Mouse (Mus musculus) hindbrain, embryonic 11.5 days (tissue): ENCODE results near the gene Fbxl3. TPM values are rescaled to one million over a fixed set of nuclear protein-coding genes. Genes with fewer than 3 reads are reported as not detected.
A peak's percentile ranks its signal among the peaks of the same experiment; 100 is the strongest.

Source experiments
- ATAC-seq: fragments of 200-750 bp; cut with Nextera tagmentation; 2 replicates; pipeline ENCODE4 v1.8.0; 2017; ENCODE audit warnings: mild to moderate bottlenecking, moderate TSS enrichment, moderate library complexity; ENCODE audit not compliant: low FRiP score
- DNase-seq: peaks from one replicate; pipeline ENCODE4 v3.0.0-alpha.2; 2015; ENCODE audit warnings: low spot score
- H3K27ac ChIP-seq: fragments of 300-500 bp; sonication (generic); 2 replicates; pipeline ENCODE4 v1.5.1; 2014; ENCODE audit warnings: mild to moderate bottlenecking, low read depth, low read length
- H3K27me3 ChIP-seq: fragments of 300-500 bp; sonication (generic); 2 replicates; pipeline ENCODE4 v1.6.1; 2014; ENCODE audit warnings: mild to moderate bottlenecking, low read length, moderate library complexity, mixed read lengths; ENCODE audit not compliant: control insufficient read depth, insufficient read depth
- H3K36me3 ChIP-seq: fragments of 300-500 bp; sonication (generic); 2 replicates; pipeline ENCODE4 v1.6.1; 2014; ENCODE audit warnings: mild to moderate bottlenecking, low read length, moderate library complexity, mixed read lengths; ENCODE audit not compliant: control insufficient read depth, insufficient read depth
- H3K4me1 ChIP-seq: fragments of 300-500 bp; sonication (generic); replicated peaks from 2 replicates; pipeline ENCODE4 v1.6.1; 2014; ENCODE audit warnings: low read length, mixed read lengths; ENCODE audit not compliant: control insufficient read depth, insufficient read depth
- H3K4me2 ChIP-seq: fragments of 300-500 bp; sonication (generic); replicated peaks from 2 replicates; pipeline ENCODE4 v1.6.1; 2014; ENCODE audit warnings: mild to moderate bottlenecking, low read depth, low read length
- H3K4me3 ChIP-seq: fragments of 300-500 bp; sonication (generic); 2 replicates; pipeline ENCODE4 v1.5.1; 2014; ENCODE audit warnings: low read depth, low read length
- H3K9ac ChIP-seq: fragments of 300-500 bp; sonication (generic); 2 replicates; pipeline ENCODE4 v1.6.1; 2014; ENCODE audit warnings: low read depth, low read length
- H3K9me3 ChIP-seq: fragments of 300-500 bp; sonication (generic); 2 replicates; pipeline ENCODE4 v1.6.1; 2016; ENCODE audit warnings: low read length; ENCODE audit not compliant: control insufficient read depth
- WGBS: fragments of 180-500 bp; shearing (Covaris S2); extraction: QIAGEN DNeasy Blood & Tissue Kit; methylation state at CpG from one replicate; pipeline ENCODE4 v1.1.7; 2014; 5-methylcytosine and 5-hydroxymethylcytosine counted together
- polyA plus RNA-seq: library from polyadenylated mRNA; unstranded; fragments of >200 nt; fragmentation: Nextera tagmentation; extraction: Ambion mirVana; gene quantifications from 2 replicates; pipeline ENCODE4 v1.2.1, GENCODE M21; 2014

Gene Fbxl3
- 25.7 and 30.9 TPM in 2 replicates for polyA plus RNA-seq

- no peaks in the 10 kb centered on the region for H3K9me3 ChIP-seq
- WGBS, result under 1% methylated on average over 75 of the region's 88 CpGs
- H3K27me3 ChIP-seq, result no peaks in the 10 kb centered on the region
- peak within 1 kb of the TSS; percentile 99 for H3K27ac ChIP-seq
- H3K4me3 ChIP-seq, result peak within 1 kb of the TSS; percentile 94
- ATAC-seq (peak; percentile 91), DNase-seq (peak; percentile 94)
- no peaks in the 10 kb centered on the region for H3K4me1 ChIP-seq
- no peaks in the 10 kb centered on the region for H3K36me3 ChIP-seq
- H3K4me2 ChIP-seq, result peak within 1 kb of the TSS; percentile 55
- peak within 1 kb of the TSS; percentile 100 for H3K9ac ChIP-seq
These were observed at the start of gene Fbxl3 for GRCm38 (mm10) chr14:103099238-103099933. Fbxl3 (minus strand) TSS chr14:103099566.

GRCm38 (mm10) chr14:103131991-103132390 lies 32.6 kb upstream of the Fbxl3 start:
- no peaks in the 10 kb centered on the region for H3K27me3 ChIP-seq
- no peaks in the 10 kb centered on the region for H3K9me3 ChIP-seq
- no peak overlapping the region for H3K9ac ChIP-seq
- WGBS, result 87% methylated on average over 2 of the region's 2 CpGs
- H3K36me3 ChIP-seq, result peaks cover 11% of the 10 kb centered on the region
- no peak overlapping the region for H3K4me2 ChIP-seq
- no peak overlapping the region for H3K27ac ChIP-seq
- DNase-seq (peak; percentile 41), ATAC-seq (no peak)
- H3K4me3 ChIP-seq, result no peak overlapping the region
- H3K4me1 ChIP-seq, result no peaks in the 10 kb centered on the region

DNA sequence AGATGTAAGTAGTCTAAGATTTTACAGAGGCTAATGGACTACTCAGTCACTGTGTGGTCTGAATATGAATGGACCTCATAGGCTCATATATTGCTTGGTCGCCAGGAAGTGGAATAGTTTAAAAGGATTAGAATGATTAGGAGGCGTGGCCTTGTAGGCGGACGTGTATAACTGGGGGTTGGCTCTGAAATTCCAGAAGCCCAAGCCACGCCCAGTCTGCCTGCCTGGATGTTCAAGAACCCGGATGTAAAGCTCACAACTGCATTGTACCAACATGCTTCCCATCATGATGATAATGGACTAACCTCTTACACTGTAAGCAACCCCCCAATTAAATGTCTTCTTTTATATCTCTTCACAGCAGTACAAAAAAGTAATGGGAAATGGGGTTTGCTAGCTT lies 26.4 kb upstream of the Fbxl3 start:
- Histone ChIP-seq H3K9ac (no peak overlapping the region), H3K27ac (no peak overlapping the region), H3K27me3 (no peaks in the 10 kb centered on the region), H3K4me3 (no peak overlapping the region), H3K4me1 (no peaks in the 10 kb centered on the region), H3K4me2 (no peak overlapping the region), H3K36me3 (no peaks in the 10 kb centered on the region; the same call in 1 of the 2 replicates), H3K9me3 (no peaks in the 10 kb centered on the region)
- DNase-seq (no peak), ATAC-seq (no peak)
- WGBS, result 94% methylated on average over 6 of the region's 6 CpGs

- Histone ChIP-seq H3K36me3 (0 out of 2 replicates have a peak, but pooled peaks cover 5% of the 10 kb centered on the region), H3K4me2 (no peak overlapping the region), H3K9me3 (no peaks in the 10 kb centered on the region), H3K4me1 (no peaks in the 10 kb centered on the region), H3K4me3 (no peak overlapping the region), H3K27me3 (no peaks in the 10 kb centered on the region), H3K9ac (no peak overlapping the region), H3K27ac (no peak overlapping the region)
- 96% methylated on average over 3 of the region's 3 CpGs for WGBS
- ATAC-seq (no peak), DNase-seq (no peak)
These were observed 15.8 kb upstream of the Fbxl3 start for GRCm38 (mm10) chr14:103114994-103115670.

DNA sequence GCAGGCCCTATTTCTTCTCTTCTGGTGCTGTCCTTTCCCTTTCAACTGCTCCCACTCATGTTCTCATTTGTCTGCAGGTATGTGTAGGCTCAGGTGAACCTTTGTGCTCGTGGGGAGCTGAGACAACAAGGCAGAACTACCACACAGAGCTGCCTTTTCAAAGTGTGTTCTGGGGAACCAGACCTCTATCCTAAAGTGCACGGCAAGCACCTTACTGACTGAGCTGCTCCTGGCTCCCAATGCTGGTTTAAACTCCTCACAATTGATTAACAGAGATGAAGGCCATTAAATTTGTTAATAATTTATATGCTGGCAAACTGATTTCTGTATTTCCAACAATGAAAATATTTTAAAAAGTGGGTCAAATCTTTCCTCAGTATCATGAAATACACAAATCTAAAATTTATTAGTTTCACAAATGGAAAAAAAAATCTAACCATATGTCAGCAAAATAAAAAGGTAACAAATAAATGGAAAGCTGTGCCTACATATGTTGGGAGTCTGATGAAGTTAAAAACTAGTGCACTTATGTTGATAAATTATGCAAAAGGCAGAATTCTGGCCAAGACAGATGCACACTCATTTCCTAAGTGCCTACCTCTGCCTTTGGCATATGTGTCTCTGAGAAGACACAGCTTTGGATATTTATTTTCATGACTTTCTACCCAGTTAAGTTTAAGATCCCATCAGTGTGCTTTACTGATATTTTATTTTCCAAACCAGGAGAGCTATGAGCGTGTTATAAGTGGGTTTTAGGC lies 13.4 kb upstream of the Fbxl3 start:
- no peaks in the 10 kb centered on the region for H3K9me3 ChIP-seq
- 0 out of 2 replicates have a peak, but pooled peaks cover 5% of the 10 kb centered on the region for H3K36me3 ChIP-seq
- no peak overlapping the region for H3K9ac ChIP-seq
- ATAC-seq, result no peak
- no peak overlapping the region for H3K4me3 ChIP-seq
- H3K4me2 ChIP-seq, result no peak overlapping the region
- H3K27me3 ChIP-seq, result no peaks in the 10 kb centered on the region
- no peak overlapping the region for H3K27ac ChIP-seq
- no peak for DNase-seq
- no peaks in the 10 kb centered on the region for H3K4me1 ChIP-seq
- 92% methylated on average over 3 of the region's 3 CpGs for WGBS

DNA sequence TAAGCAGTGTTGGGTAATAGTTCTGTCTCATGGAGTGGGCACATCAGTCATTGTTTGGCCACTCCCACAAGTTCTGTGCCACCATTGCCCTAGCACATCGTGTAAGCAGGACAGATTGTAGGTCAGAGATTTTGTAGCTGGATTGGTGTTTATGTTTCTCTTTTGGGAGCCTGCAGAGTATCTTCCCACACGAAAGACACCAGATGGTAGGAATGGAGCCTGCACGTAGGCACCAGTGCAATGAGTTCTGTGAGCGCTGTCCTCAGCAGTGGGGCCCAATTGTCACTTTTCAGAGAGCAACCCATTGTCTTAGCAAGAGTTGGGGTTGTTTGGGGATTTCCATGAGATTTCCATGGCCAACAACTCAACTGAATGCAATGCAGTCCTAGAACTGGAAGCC lies 10.6 kb upstream of the Fbxl3 start:
- 85% methylated on average over 4 of the region's 4 CpGs for WGBS
- no peak overlapping the region for H3K4me3 ChIP-seq
- H3K4me1 ChIP-seq, result no peaks in the 10 kb centered on the region
- no peaks in the 10 kb centered on the region for H3K27me3 ChIP-seq
- H3K9ac ChIP-seq, result no peak overlapping the region
- 0 out of 2 replicates have a peak, but pooled peaks cover 5% of the 10 kb centered on the region for H3K36me3 ChIP-seq
- DNase-seq (no peak), ATAC-seq (no peak)
- H3K4me2 ChIP-seq, result no peak overlapping the region
- H3K27ac ChIP-seq, result no peak overlapping the region
- H3K9me3 ChIP-seq, result no peaks in the 10 kb centered on the region

DNA sequence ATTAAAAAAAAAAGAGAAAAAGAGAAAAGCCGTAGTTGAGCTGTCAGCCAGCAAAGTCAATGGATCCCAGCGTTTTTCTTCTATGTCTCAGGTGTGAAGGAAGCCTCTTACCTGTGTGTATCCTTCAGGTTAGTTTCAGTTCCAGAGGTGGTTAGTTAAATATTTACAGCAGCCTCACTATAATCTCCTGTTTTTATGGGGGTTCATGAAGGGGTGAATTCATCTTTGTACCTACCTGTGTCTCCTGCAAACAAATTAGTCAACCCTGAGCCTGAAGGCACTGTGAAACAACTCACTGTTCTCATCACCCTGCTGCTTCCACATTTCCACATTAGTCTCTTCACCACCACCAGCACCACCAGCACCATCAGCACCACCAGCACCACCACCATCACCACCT lies 6.9 kb upstream of the Fbxl3 start:
- H3K4me1 ChIP-seq, result no peaks in the 10 kb centered on the region
- no peak overlapping the region for H3K4me3 ChIP-seq
- DNase-seq (no peak), ATAC-seq (no peak)
- H3K27ac ChIP-seq, result no peak overlapping the region
- no peaks in the 10 kb centered on the region for H3K9me3 ChIP-seq
- no peak overlapping the region for H3K4me2 ChIP-seq
- no peaks in the 10 kb centered on the region for H3K36me3 ChIP-seq
- no peak overlapping the region for H3K9ac ChIP-seq
- no peaks in the 10 kb centered on the region for H3K27me3 ChIP-seq
- WGBS, result 94% methylated on average over 2 of the region's 2 CpGs

- Histone ChIP-seq H3K36me3 (no peaks in the 10 kb centered on the region), H3K27ac (no peak overlapping the region), H3K9ac (no peak overlapping the region), H3K4me1 (no peaks in the 10 kb centered on the region), H3K4me3 (no peak overlapping the region), H3K27me3 (no peaks in the 10 kb centered on the region), H3K4me2 (no peak overlapping the region), H3K9me3 (no peaks in the 10 kb centered on the region)
- no peak for ATAC-seq
- 81% methylated on average over 10 of the region's 10 CpGs for WGBS
- no peak for DNase-seq
These were observed 3.5 kb upstream of the Fbxl3 start for GRCm38 (mm10) chr14:103102731-103103335.
